Mouse (Mus musculus) kidney, adult 2 months (tissue): ENCODE measurements around the gene Tmprss15. TPM values are rescaled to one million over a fixed set of nuclear protein-coding genes. Genes with fewer than 3 reads are reported as not detected.

ENCODE experiments used
- DNase-seq: peaks from one replicate; pipeline ENCODE4 v3.0.0; 2021
- H3K27ac ChIP-seq: fragments of 200-500 bp; 2 replicates; pipeline ENCODE4 v1.5.1; 2012; ENCODE audit warnings: low read depth, low read length, control low read depth, inconsistent platforms; ENCODE audit not compliant: insufficient read depth
- H3K27me3 ChIP-seq: fragments of 200-500 bp; replicated peaks from 2 replicates; pipeline ENCODE4 v1.6.1; 2012; ENCODE audit warnings: mild to moderate bottlenecking, moderate library complexity, low read length, inconsistent platforms; ENCODE audit not compliant: control insufficient read depth, insufficient read depth
- H3K36me3 ChIP-seq: fragments of 200-500 bp; 2 replicates; pipeline ENCODE4 v1.6.1; 2012; ENCODE audit warnings: mild to moderate bottlenecking, moderate library complexity, low read length, inconsistent platforms; ENCODE audit not compliant: control insufficient read depth, insufficient read depth
- H3K4me1 ChIP-seq: fragments of 200-500 bp; 2 replicates; pipeline ENCODE4 v1.6.1; 2011; ENCODE audit warnings: low read length; ENCODE audit not compliant: control insufficient read depth, insufficient read depth
- H3K4me3 ChIP-seq: fragments of 200-500 bp; 2 replicates; pipeline ENCODE4 v1.5.1; 2011; ENCODE audit warnings: mild to moderate bottlenecking, low read depth, low read length, control low read depth; ENCODE audit not compliant: insufficient read depth
- CTCF ChIP-seq: fragments of 200-500 bp; conservative IDR thresholded peaks from 2 replicates; pipeline ENCODE4 v1.5.1; 2011; ENCODE audit warnings: low read depth, mild to moderate bottlenecking, control low read depth, low read length, moderate library complexity, mixed read lengths; ENCODE audit not compliant: insufficient read depth, insufficient read length
- POLR2A ChIP-seq: fragments of 200-500 bp; IDR thresholded peaks from one replicate; pipeline ENCODE4 v1.6.1; 2011; ENCODE audit warnings: low read depth, low read length, control low read depth
- WGBS: fragments of 180-500 bp; shearing (Covaris S2); methylation state at CpG from one replicate; pipeline ENCODE4 v1.1.7; 2018; 5-methylcytosine and 5-hydroxymethylcytosine counted together
- polyA plus RNA-seq: library from polyadenylated mRNA; depleted of rRNA; stranded (reverse); fragments of >200 nt; gene quantifications from 2 replicates; pipeline ENCODE4 v1.2.3, GENCODE M21; 2012

The Tmprss15 gene
- polyA plus RNA-seq, 1 experiment: not detected

DNA sequence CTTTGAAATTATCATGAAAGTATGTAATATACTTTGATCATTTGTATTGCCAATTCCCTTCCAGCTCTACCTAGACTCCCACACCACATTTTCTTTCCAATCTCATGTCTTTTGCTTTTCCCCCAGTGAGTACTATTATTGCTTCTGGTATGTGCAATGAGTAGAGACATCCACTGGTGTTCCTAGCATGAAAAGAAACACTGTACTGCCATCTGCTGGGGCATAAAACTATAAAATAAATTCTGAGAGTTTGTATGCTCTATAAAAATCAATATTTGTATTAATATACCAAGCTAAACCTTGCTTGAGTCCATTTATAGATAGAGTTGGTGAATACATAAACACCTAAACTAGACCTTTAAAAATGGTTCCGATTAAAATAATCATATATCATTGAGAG, 27.0 kb downstream of the Tmprss15 start:
- Histone ChIP-seq H3K27me3 (no peaks in the 10 kb centered on the region), H3K4me1 (no peaks in the 10 kb centered on the region), H3K4me3 (no peak overlapping the region), H3K36me3 (no peaks in the 10 kb centered on the region), H3K27ac (no peak overlapping the region)
- TF ChIP-seq CTCF (no peak), POLR2A (no peak)
- DNase-seq: no peak
- 85% methylated on average over 1 of the region's 1 CpGs for WGBS

DNA sequence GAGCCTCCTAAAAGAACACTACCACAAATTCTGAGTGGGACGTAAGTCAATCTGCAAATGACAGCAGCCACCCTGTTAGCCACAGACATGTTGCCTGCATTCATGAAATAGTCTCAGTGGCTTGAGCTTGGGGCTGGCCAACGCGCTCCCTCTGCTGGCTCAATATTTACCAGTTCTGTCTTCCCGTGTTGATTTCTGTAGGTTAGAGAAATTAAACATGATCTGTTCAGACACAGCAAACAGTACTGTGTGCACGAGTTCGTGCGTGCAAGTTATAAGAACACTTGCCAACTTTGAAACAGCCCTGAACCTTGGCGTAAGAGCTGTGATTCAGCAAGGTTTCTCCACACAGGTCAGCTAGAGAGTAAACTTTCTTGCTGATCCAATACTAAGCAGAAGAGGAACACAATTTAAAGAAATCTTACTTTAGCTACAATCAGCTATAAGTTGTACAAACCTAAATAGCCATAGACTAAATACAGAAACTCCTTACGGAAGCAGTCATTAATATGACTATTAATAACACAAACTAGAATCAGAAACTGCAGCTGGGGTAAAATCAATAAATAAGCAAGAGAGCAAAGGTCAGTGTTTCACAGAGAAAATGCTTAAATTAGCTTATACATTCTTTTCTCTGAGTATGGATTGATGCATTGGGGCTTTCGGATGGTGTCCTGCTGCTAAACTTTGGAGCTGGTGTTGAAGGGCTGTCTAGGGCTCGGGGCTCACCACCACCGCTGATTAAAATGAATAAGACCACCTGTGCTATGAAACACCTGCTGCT, 31.9 kb downstream of the Tmprss15 start:
- Histone ChIP-seq H3K36me3 (no peaks in the 10 kb centered on the region), H3K4me3 (no peak overlapping the region), H3K4me1 (no peaks in the 10 kb centered on the region), H3K27me3 (no peaks in the 10 kb centered on the region), H3K27ac (no peak overlapping the region)
- no peak for DNase-seq
- TF ChIP-seq POLR2A (no peak), CTCF (peak; percentile 50)
- 58% methylated on average over 12 of the region's 12 CpGs for WGBS

DNA sequence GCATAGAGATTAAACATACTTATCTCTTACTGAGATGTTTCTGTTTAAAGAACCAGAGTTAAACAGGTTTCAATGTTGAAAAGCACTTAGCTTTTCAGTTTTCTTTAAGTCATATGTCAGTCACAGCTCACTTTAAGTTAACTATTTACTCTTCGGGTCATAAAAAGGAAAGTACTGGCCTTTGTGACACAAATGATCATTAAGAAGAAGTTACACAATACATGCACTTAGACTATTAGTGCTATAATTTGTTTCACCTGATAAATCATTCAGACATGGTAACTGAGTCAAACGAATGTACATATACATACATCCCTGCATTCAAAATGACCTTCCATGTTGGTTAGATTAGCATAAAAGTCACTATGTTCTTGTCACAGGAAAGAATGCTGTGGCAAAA, 58.3 kb downstream of the Tmprss15 start:
- 71% methylated on average over 2 of the region's 2 CpGs for WGBS
- no peak overlapping the region for H3K4me3 ChIP-seq
- no peak for DNase-seq
- no peaks in the 10 kb centered on the region for H3K4me1 ChIP-seq
- H3K27me3 ChIP-seq: no peaks in the 10 kb centered on the region
- H3K36me3 ChIP-seq: no peaks in the 10 kb centered on the region
- no peak overlapping the region for H3K27ac ChIP-seq
- no peak for TF ChIP-seq CTCF
- TF ChIP-seq POLR2A: no peak

DNA sequence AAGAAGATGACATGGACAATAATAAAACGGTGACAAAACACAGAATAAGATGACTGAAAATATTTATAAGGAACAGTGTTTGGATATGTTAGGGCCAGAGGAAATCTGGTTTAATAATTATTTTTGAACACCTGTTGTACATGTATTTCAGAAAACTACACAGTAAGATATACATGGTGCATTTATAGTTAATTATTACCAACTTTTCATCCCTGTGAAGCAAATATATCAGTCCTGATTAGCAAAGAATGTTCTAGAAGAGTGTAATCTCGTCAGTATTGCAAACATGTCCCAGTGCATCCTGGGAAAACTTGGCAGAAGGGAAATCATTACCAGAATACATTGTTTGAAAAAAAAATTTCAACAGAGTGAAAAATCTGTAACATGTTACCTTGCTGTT, 88.1 kb downstream of the Tmprss15 start:
- Histone ChIP-seq H3K27me3 (no peaks in the 10 kb centered on the region), H3K4me3 (no peak overlapping the region), H3K4me1 (no peaks in the 10 kb centered on the region), H3K27ac (no peak overlapping the region), H3K36me3 (no peaks in the 10 kb centered on the region)
- no peak for TF ChIP-seq CTCF
- TF ChIP-seq POLR2A: no peak
- 52% methylated on average over 2 of the region's 2 CpGs for WGBS
- no peak for DNase-seq

DNA sequence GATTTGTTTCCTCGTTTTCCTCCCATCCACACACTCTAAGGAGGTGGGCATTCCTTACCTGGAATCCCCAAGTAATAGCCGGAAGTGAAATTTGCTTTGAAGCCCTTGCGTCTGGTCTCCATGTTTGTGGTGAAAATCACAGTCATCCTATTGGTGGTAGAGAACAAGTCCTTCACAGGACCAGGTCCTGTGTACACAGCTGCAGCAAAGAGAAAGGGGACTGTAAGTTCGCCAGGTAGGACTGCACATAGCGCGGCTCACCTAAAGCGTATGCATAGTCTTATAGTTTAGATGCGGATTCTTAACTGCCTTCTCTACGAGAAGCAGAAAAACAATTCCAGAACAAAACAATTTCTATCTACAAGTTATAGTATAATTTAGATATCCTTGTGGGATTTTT, 89.2 kb downstream of the Tmprss15 start:
- DNase-seq: no peak
- no peaks in the 10 kb centered on the region for H3K27me3 ChIP-seq
- no peak overlapping the region for H3K27ac ChIP-seq
- H3K4me1 ChIP-seq: no peaks in the 10 kb centered on the region
- H3K36me3 ChIP-seq: no peaks in the 10 kb centered on the region
- WGBS: 87% methylated on average over 9 of the region's 9 CpGs
- no peak for TF ChIP-seq POLR2A
- TF ChIP-seq CTCF: no peak
- no peak overlapping the region for H3K4me3 ChIP-seq

DNA sequence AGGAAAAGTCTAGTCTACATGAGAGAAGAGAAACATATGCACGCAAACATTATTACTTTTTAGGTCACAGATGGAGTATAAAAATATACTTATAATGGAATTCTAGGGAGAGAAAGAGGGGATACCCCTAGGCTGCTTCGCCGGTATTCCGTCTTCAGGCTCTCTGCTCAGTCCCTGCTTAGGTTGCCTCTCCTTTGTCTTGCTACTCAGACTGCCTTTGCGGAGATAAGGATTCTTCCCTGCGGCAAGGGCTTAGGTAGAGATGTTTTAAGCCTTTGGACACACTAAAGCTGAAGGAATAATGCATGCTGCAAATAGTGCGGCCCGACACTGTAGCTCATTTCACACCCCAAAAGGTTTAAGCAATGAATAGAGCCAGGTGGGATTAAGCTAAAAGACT, 114.5 kb downstream of the Tmprss15 start:
- no peaks in the 10 kb centered on the region for H3K36me3 ChIP-seq
- H3K27me3 ChIP-seq: no peaks in the 10 kb centered on the region
- no peak overlapping the region for H3K4me3 ChIP-seq
- no peaks in the 10 kb centered on the region for H3K4me1 ChIP-seq
- WGBS: 83% methylated on average over 8 of the region's 8 CpGs
- DNase-seq: no peak
- H3K27ac ChIP-seq: no peak overlapping the region
- no peak for TF ChIP-seq POLR2A
- no peak for TF ChIP-seq CTCF

DNA sequence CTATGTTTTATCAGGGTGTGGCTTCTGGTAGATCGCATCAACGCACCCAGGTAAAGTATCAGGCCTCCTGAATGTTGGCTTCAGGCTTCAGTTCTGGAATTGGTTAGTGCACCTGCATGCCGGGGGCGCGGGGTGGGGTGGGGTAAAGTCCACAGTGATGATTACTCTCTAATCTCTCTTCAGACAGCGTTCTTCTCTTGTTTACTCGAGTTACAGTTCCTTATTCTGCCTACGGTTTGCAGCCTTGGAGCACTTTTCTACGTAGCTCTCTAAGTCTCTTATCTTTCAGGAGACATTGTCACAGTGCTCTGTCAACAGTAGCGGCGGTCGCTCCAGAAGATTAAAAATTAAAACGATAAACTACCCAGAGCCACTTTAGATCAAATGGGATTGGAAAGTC, 116.8 kb downstream of the Tmprss15 start:
- TF ChIP-seq CTCF (no peak), POLR2A (no peak)
- 82% methylated on average over 13 of the region's 13 CpGs for WGBS
- no peaks in the 10 kb centered on the region for H3K4me1 ChIP-seq
- H3K36me3 ChIP-seq: no peaks in the 10 kb centered on the region
- H3K27me3 ChIP-seq: no peaks in the 10 kb centered on the region; the same call in 1 of the 2 replicates
- DNase-seq: no peak
- H3K27ac ChIP-seq: no peak overlapping the region
- no peak overlapping the region for H3K4me3 ChIP-seq
